Comparison of ENCODE assay signal across 9 mouse cellular contexts in the genomic region with DNA sequence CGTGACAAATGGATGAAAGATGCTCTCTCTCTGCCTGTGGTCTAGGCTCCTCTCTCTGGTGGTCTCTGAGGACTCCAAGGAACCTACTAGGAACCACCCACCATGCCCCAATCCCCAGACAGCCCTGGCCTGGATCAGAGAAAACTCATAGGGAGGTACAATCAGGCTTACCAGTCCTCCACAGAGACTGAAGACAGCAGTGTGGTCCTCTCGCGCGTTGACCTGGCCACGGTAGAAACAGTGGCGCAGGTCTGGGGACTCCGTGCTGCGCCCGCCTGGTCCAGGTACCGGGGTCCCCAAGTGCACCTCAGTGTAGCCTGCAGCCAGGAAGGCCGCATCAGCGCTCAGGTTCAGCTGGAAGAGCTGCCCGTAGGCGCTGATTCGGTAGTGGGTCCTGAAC.
DNase-seq lines count a peak whose midpoint lies in the region; ATAC-seq and TF ChIP-seq lines count a peak whose summit lies in the region.
"Had no signal": no experiment of that assay in that cellular context is flagged by ENCODE, and none has a peak within 500 bp of the region (broad histone marks: within the 10 kb centered on the region; RNA-seq: fewer than 3 reads in every experiment).

No protein-coding gene starts in this region.

- DNase-seq in embryo, embryonic 11 days, result peak; percentile 25
- DNase-seq in embryo, embryonic 10.5 days (ENCODE audit: low spot score), result no peak
- no peak for DNase-seq in stomach, postnatal 0 days (ENCODE audit: low spot score)
- DNase-seq in layer of hippocampus, adult 8-10 months (ENCODE audit: low spot score in 2 of 2), result no peak
- no peak for DNase-seq in gastrocnemius, postnatal 4 days (ENCODE audit: low spot score in 2 of 2)
- DNase-seq: kidney, postnatal 25 days had no signal

- no peak overlapping the region for H3K9ac ChIP-seq in limb, embryonic 15.5 days
- H3K9ac ChIP-seq in stomach, postnatal 0 days (ENCODE audit: low read length), result 0 out of 2 replicates have a peak overlapping the region, but pooled peaks have one; percentile 8

- no peak for TF ChIP-seq EP300 in stomach, postnatal 0 days (optimal IDR thresholded peaks at IDR 0.05)

- 6% methylated on average over 15 of the region's 15 CpGs for WGBS in limb, embryonic 15.5 days
- WGBS in stomach, postnatal 0 days, result 11% methylated on average over 15 of the region's 15 CpGs

- no peak for ATAC-seq in megakaryocyte, adult 5-6 weeks (ENCODE audit: poor library complexity, severe bottlenecking)
- ATAC-seq in limb, embryonic 15.5 days (ENCODE audit: insufficient number of reproducible peaks, low FRiP score, low TSS enrichment, low read depth), result no peak
- no peak for ATAC-seq in stomach, postnatal 0 days (ENCODE audit: low FRiP score, low TSS enrichment)

- H3K9me3 ChIP-seq in megakaryocyte, embryonic 14.5 days, result peaks cover 2% of the 10 kb centered on the region; the same call in 1 of the 2 replicates
- no peaks in the 10 kb centered on the region for H3K9me3 ChIP-seq in limb, embryonic 15.5 days
- no peaks in the 10 kb centered on the region for H3K9me3 ChIP-seq in stomach, postnatal 0 days (ENCODE audit: control insufficient read depth, low read length)

- H3K4me3 ChIP-seq in megakaryocyte, embryonic 14.5 days (replicated peaks), result peak overlapping the region; percentile 53
- peak overlapping the region; percentile 70 for H3K4me3 ChIP-seq in limb, embryonic 15.5 days
- H3K4me3 ChIP-seq in stomach, postnatal 0 days (ENCODE audit: low read depth, low read length), result peak overlapping the region; percentile 57

- peaks cover 51% of the 10 kb centered on the region for H3K27me3 ChIP-seq in megakaryocyte, embryonic 14.5 days (replicated peaks)
- H3K27me3 ChIP-seq in limb, embryonic 15.5 days, result peaks cover 29% of the 10 kb centered on the region
- H3K27me3 ChIP-seq in stomach, postnatal 0 days (ENCODE audit: control insufficient read depth, insufficient read depth, low read length), result no peaks in the 10 kb centered on the region

- no peak for TF ChIP-seq CTCF in stomach, postnatal 0 days (IDR thresholded peaks at IDR 0.05; ENCODE audit: low read depth)

- no peaks in the 10 kb centered on the region for H3K36me3 ChIP-seq in megakaryocyte, embryonic 14.5 days (replicated peaks; ENCODE audit: low read length)
- H3K36me3 ChIP-seq in limb, embryonic 15.5 days, result no peaks in the 10 kb centered on the region
- H3K36me3 ChIP-seq in stomach, postnatal 0 days (ENCODE audit: control insufficient read depth, insufficient read depth, low read length), result no peaks in the 10 kb centered on the region

- peak overlapping the region; percentile 97 for H3K4me2 ChIP-seq in limb, embryonic 15.5 days
- H3K4me2 ChIP-seq in stomach, postnatal 0 days (replicated peaks; ENCODE audit: low read depth), result peak overlapping the region; percentile 90

- no peak overlapping the region for H3K27ac ChIP-seq in limb, embryonic 15.5 days
- no peak overlapping the region for H3K27ac ChIP-seq in stomach, postnatal 0 days (replicated peaks)

- peaks cover 20% of the 10 kb centered on the region for H3K4me1 ChIP-seq in megakaryocyte, embryonic 14.5 days
- peaks cover 18% of the 10 kb centered on the region for H3K4me1 ChIP-seq in limb, embryonic 15.5 days
- H3K4me1 ChIP-seq in stomach, postnatal 0 days (replicated peaks; ENCODE audit: control insufficient read depth, insufficient read depth), result no peaks in the 10 kb centered on the region
